Mouse (Mus musculus): Measurements from ENCODE around the gene B3gnt2. TPM values are rescaled to one million over a fixed set of nuclear protein-coding genes. Genes with fewer than 3 reads are reported as not detected.

The B3gnt2 gene
- polyA plus RNA-seq, 1 experiment from 2014 or later = 4.6 TPM

DNA sequence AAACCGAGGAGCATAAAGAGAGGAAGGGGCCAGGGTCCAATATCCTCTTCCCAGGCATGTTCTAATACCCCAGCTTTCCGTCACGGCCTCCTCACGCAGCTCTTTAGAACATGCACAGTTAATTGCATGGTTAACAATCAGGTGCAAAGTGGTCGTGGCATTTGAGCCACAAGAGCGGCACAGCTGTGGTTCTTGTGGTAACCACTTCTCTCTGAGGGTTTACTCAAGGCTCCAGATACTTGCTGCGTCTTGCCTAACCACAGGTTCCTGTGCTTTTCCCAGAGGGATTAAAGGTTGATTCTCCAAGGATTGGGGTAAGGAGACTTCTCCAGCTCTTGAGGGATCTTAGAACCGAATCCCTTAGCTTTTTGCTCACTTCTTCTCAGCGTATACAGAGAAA lies 30.5 kb upstream of the B3gnt2 start:
- Histone ChIP-seq H3K9me3 (ENCODE audit: control insufficient read depth, low read length) (no peaks in the 10 kb centered on the region), H3K9ac (no peak overlapping the region), H3K27me3 (ENCODE audit: control insufficient read depth, insufficient read depth, low read length) (no peaks in the 10 kb centered on the region), H3K4me1 (replicated peaks; ENCODE audit: control insufficient read depth, insufficient read depth, low read length) (no peaks in the 10 kb centered on the region), H3K36me3 (replicated peaks; ENCODE audit: control insufficient read depth, insufficient read depth) (no peaks in the 10 kb centered on the region), H3K27ac (no peak overlapping the region), H3K4me2 (replicated peaks) (no peak overlapping the region), H3K4me3 (replicated peaks; ENCODE audit: low read length) (no peak overlapping the region)
- DNase-seq (ENCODE audit: low spot score) (no peak), ATAC-seq (ENCODE audit: low FRiP score) (no peak)
- WGBS = 80% methylated on average over 9 of the region's 9 CpGs

DNA sequence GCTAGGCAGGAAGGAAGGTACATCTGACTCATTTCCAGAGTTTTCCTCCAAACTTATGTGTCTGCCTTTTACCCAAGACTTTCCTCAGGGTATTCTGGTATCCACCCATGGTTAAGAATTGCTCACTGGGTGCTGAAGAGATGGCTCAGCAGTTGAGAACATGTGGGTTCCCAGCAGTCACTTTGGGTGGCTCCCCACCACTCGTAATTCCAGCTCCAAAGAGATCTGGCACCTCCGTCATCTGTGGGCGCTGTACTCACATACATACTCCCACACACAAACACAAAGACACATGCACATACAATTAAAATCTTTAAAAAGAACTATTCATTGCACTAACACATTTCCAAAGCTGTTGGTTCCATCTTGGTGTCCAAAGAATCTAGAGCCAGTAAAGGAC lies 28.5 kb upstream of the B3gnt2 start:
- Histone ChIP-seq H3K27me3 (ENCODE audit: control insufficient read depth, insufficient read depth, low read length) (no peaks in the 10 kb centered on the region), H3K36me3 (replicated peaks; ENCODE audit: control insufficient read depth, insufficient read depth) (no peaks in the 10 kb centered on the region), H3K9me3 (ENCODE audit: control insufficient read depth, low read length) (no peaks in the 10 kb centered on the region), H3K4me2 (replicated peaks) (no peak overlapping the region), H3K4me3 (replicated peaks; ENCODE audit: low read length) (no peak overlapping the region), H3K4me1 (replicated peaks; ENCODE audit: control insufficient read depth, insufficient read depth, low read length) (no peaks in the 10 kb centered on the region), H3K9ac (no peak overlapping the region), H3K27ac (no peak overlapping the region)
- ATAC-seq (ENCODE audit: low FRiP score) = no peak
- WGBS = 96% methylated on average over 3 of the region's 3 CpGs
- DNase-seq (ENCODE audit: low spot score) = no peak

GRCm38 (mm10) chr11:22886991-22887390 lies 26.2 kb upstream of the B3gnt2 start:
- Histone ChIP-seq H3K27ac (no peak overlapping the region), H3K4me2 (replicated peaks) (no peak overlapping the region), H3K9me3 (ENCODE audit: control insufficient read depth, low read length) (no peaks in the 10 kb centered on the region), H3K36me3 (replicated peaks; ENCODE audit: control insufficient read depth, insufficient read depth) (no peaks in the 10 kb centered on the region), H3K4me1 (replicated peaks; ENCODE audit: control insufficient read depth, insufficient read depth, low read length) (no peaks in the 10 kb centered on the region), H3K27me3 (ENCODE audit: control insufficient read depth, insufficient read depth, low read length) (no peaks in the 10 kb centered on the region), H3K9ac (no peak overlapping the region), H3K4me3 (replicated peaks; ENCODE audit: low read length) (no peak overlapping the region)
- DNase-seq (ENCODE audit: low spot score) (no peak), ATAC-seq (ENCODE audit: low FRiP score) (no peak)
- 85% methylated on average over 4 of the region's 4 CpGs for WGBS

DNA sequence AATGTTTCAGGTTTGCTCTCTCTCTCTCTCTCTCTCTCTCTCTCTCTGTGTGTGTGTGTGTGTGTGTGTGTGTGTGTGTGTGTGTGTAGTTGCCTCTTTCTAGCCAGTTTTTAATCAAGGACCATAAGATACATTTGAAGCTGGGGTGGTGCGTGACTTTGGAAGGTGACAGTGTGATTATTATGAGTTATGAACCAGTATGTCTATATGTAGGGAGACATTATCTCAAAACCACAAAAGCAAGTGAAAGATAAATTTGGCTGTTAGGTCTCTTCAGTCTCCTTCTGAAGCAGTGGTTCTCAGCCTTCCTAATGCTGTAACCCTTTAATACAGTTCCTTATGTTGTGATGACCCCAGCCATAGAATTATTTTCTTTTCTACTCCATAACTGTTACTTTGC lies 24.6 kb upstream of the B3gnt2 start:
- 97% methylated on average over 1 of the region's 1 CpGs for WGBS
- Histone ChIP-seq H3K4me2 (replicated peaks) (no peak overlapping the region), H3K36me3 (replicated peaks; ENCODE audit: control insufficient read depth, insufficient read depth) (no peaks in the 10 kb centered on the region), H3K9me3 (ENCODE audit: control insufficient read depth, low read length) (no peaks in the 10 kb centered on the region), H3K4me3 (replicated peaks; ENCODE audit: low read length) (no peak overlapping the region), H3K9ac (no peak overlapping the region), H3K4me1 (replicated peaks; ENCODE audit: control insufficient read depth, insufficient read depth, low read length) (no peaks in the 10 kb centered on the region), H3K27me3 (ENCODE audit: control insufficient read depth, insufficient read depth, low read length) (no peaks in the 10 kb centered on the region), H3K27ac (no peak overlapping the region)
- no peak for ATAC-seq (ENCODE audit: low FRiP score)
- no peak for DNase-seq (ENCODE audit: low spot score)

DNA sequence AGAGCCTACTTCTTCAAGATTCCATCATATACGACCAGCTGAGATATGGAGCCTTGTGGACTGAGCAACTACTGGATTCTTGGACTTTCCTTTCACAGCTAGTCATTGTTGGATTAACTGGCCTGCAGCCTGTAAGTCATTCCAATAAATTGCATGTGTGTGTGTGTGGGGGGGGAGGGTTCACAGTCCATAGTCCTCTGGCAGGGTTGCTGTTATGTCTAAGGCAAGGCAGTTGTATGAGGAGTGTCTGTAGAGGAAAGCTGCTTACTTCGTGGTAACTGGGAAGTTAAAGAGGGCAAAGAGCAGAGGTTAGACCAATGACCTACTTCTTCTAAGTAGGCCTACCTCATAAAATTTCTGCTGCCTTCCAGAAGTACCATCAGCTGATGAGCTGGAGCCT lies 22.9 kb upstream of the B3gnt2 start:
- Histone ChIP-seq H3K27me3 (ENCODE audit: control insufficient read depth, insufficient read depth, low read length) (no peaks in the 10 kb centered on the region), H3K27ac (no peak overlapping the region), H3K4me3 (replicated peaks; ENCODE audit: low read length) (no peak overlapping the region), H3K9ac (no peak overlapping the region), H3K4me2 (replicated peaks) (no peak overlapping the region), H3K9me3 (ENCODE audit: control insufficient read depth, low read length) (no peaks in the 10 kb centered on the region), H3K4me1 (replicated peaks; ENCODE audit: control insufficient read depth, insufficient read depth, low read length) (no peaks in the 10 kb centered on the region), H3K36me3 (replicated peaks; ENCODE audit: control insufficient read depth, insufficient read depth) (no peaks in the 10 kb centered on the region)
- WGBS = 88% methylated on average over 2 of the region's 2 CpGs
- DNase-seq (ENCODE audit: low spot score) (no peak), ATAC-seq (ENCODE audit: low FRiP score) (no peak)

GRCm38 (mm10) chr11:22882926-22883325 lies 22.2 kb upstream of the B3gnt2 start:
- Histone ChIP-seq H3K36me3 (replicated peaks; ENCODE audit: control insufficient read depth, insufficient read depth) (no peaks in the 10 kb centered on the region), H3K4me3 (replicated peaks; ENCODE audit: low read length) (no peak overlapping the region), H3K4me2 (replicated peaks) (no peak overlapping the region), H3K9ac (no peak overlapping the region), H3K27me3 (ENCODE audit: control insufficient read depth, insufficient read depth, low read length) (no peaks in the 10 kb centered on the region), H3K27ac (no peak overlapping the region), H3K4me1 (replicated peaks; ENCODE audit: control insufficient read depth, insufficient read depth, low read length) (no peaks in the 10 kb centered on the region), H3K9me3 (ENCODE audit: control insufficient read depth, low read length) (no peaks in the 10 kb centered on the region)
- ATAC-seq (ENCODE audit: low FRiP score) (no peak), DNase-seq (ENCODE audit: low spot score) (no peak)

DNA sequence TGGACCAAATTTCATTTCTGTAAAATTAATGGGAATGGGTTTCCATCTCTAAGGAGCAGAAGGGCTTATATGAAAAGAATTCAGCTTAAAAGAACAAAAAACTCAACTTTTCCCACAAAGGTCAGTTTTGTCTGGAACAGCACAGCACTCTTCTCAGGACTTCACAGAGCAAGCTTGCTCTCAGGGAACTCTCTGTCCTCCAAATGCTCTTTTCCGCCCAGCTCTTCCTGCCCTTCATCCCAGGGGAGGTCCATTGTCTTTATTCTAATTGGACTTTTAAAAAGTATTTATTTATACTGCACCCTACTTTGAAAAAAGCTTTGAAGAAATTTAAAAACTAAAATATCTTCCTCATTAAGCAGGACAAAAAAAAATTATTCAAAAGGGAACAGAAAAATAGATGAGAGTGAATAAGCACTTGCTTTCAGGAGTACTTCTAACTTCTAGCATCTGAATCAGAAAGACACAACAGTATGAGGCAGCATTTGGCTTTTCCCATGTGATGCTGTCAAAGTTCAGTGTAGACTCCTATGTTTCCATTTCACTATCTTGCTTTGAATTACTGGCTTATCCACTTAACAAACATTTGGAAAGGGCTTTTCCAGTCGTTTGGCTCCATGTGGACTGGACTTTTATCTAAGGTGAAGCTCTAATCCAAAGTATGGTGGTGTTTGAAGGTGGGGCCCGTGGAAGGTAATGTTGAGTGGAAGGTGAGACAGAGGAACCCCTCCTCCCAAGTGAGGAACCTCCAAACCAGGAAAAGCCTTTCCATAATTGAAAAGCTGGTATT lies 19.8 kb upstream of the B3gnt2 start:
- Histone ChIP-seq H3K27me3 (ENCODE audit: control insufficient read depth, insufficient read depth, low read length) (no peaks in the 10 kb centered on the region), H3K27ac (no peak overlapping the region), H3K4me2 (replicated peaks) (no peak overlapping the region), H3K36me3 (replicated peaks; ENCODE audit: control insufficient read depth, insufficient read depth) (no peaks in the 10 kb centered on the region), H3K9ac (no peak overlapping the region), H3K4me3 (replicated peaks; ENCODE audit: low read length) (no peak overlapping the region), H3K4me1 (replicated peaks; ENCODE audit: control insufficient read depth, insufficient read depth, low read length) (0 out of 2 replicates have a peak, but pooled peaks cover under 1% of the 10 kb centered on the region), H3K9me3 (ENCODE audit: control insufficient read depth, low read length) (no peaks in the 10 kb centered on the region)
- ATAC-seq (ENCODE audit: low FRiP score) (no peak), DNase-seq (ENCODE audit: low spot score) (no peak)
- WGBS = 76% methylated on average over 3 of the region's 3 CpGs

- Histone ChIP-seq H3K36me3 (replicated peaks; ENCODE audit: control insufficient read depth, insufficient read depth) (no peaks in the 10 kb centered on the region), H3K4me2 (replicated peaks) (no peak overlapping the region), H3K27me3 (ENCODE audit: control insufficient read depth, insufficient read depth, low read length) (no peaks in the 10 kb centered on the region), H3K4me3 (replicated peaks; ENCODE audit: low read length) (no peak overlapping the region), H3K27ac (no peak overlapping the region), H3K4me1 (replicated peaks; ENCODE audit: control insufficient read depth, insufficient read depth, low read length) (peaks cover 10% of the 10 kb centered on the region; the same call in 1 of the 2 replicates), H3K9me3 (ENCODE audit: control insufficient read depth, low read length) (no peaks in the 10 kb centered on the region), H3K9ac (no peak overlapping the region)
- no peak for DNase-seq (ENCODE audit: low spot score)
- WGBS = 90% methylated on average over 4 of the region's 4 CpGs
- no peak for ATAC-seq (ENCODE audit: low FRiP score)
Observed at GRCm38 (mm10) chr11:22879645-22880044, 18.9 kb upstream of the B3gnt2 start.

DNA sequence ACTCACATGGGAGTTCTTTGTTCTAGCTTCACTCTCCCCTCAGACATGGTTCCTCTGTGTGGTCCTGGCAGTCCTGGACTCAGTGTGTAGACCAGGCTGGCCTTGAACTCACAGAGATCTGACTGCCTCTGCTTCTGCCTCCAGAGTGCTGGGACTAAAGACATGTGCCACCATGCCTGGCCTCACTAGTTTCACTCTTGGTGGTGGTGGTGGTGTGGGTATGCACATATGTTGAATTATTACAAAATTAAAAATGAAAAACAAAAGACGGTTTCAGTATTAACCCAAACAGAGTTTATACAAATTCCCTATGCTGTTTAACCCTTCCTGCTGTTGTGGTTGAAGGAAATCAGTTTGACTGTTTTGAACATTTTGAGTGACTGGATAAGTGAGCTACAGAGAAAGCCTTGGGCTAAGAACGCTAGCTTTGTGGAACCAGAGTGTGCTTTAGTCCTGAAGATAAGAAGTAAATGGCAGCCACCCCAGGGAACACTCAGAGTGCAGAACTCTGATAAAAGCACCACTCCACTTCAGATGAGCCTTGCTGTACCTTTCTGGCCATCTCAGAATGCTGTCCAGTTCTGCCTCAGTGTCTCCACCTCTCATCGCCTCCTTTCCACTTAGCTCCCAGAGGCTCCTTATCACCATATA lies 16.0 kb upstream of the B3gnt2 start:
- Histone ChIP-seq H3K36me3 (replicated peaks; ENCODE audit: control insufficient read depth, insufficient read depth) (no peaks in the 10 kb centered on the region), H3K9me3 (ENCODE audit: control insufficient read depth, low read length) (no peaks in the 10 kb centered on the region), H3K4me2 (replicated peaks) (no peak overlapping the region), H3K4me3 (replicated peaks; ENCODE audit: low read length) (no peak overlapping the region), H3K9ac (no peak overlapping the region), H3K27ac (no peak overlapping the region), H3K4me1 (replicated peaks; ENCODE audit: control insufficient read depth, insufficient read depth, low read length) (peaks cover 12% of the 10 kb centered on the region; the same call in 1 of the 2 replicates), H3K27me3 (ENCODE audit: control insufficient read depth, insufficient read depth, low read length) (no peaks in the 10 kb centered on the region)
- 91% methylated on average over 3 of the region's 3 CpGs for WGBS
- ATAC-seq (ENCODE audit: low FRiP score) = no peak
- no peak for DNase-seq (ENCODE audit: low spot score)

All from hindbrain, embryonic 14.5 days (tissue).